Mouse (Mus musculus) stomach, postnatal 0 days (tissue): ENCODE measurements around the gene Agtrap. TPM values are rescaled to one million over a fixed set of nuclear protein-coding genes. Genes with fewer than 3 reads are reported as not detected.
"Not testable (repeated sequence)": the region's sequence is repeated elsewhere in the genome, so short reads cannot be mapped to it uniquely, and the experiment has no call there.

Source experiments
- ATAC-seq: fragments of 200-750 bp; cut with Nextera tagmentation; 2 replicates; pipeline ENCODE4 v1.8.0; 2017; ENCODE audit not compliant: low FRiP score, low TSS enrichment
- DNase-seq: peaks from one replicate; pipeline ENCODE4 v3.0.0-alpha.2; 2016; ENCODE audit warnings: low spot score
- H3K27ac ChIP-seq: fragments of 300-500 bp; sonication (generic); replicated peaks from 2 replicates; pipeline ENCODE4 v1.5.1; 2014; ENCODE audit warnings: mild to moderate bottlenecking, control low read depth
- H3K27me3 ChIP-seq: fragments of 300-500 bp; sonication (generic); 2 replicates; pipeline ENCODE4 v1.6.1; 2014; ENCODE audit warnings: low read length; ENCODE audit not compliant: control insufficient read depth, insufficient read depth
- H3K36me3 ChIP-seq: fragments of 300-500 bp; sonication (generic); 2 replicates; pipeline ENCODE4 v1.6.1; 2014; ENCODE audit warnings: low read length, mixed read lengths; ENCODE audit not compliant: control insufficient read depth, insufficient read depth
- H3K4me1 ChIP-seq: fragments of 300-500 bp; sonication (generic); replicated peaks from 2 replicates; pipeline ENCODE4 v1.6.1; 2014; ENCODE audit warnings: antibody characterized with exemption; ENCODE audit not compliant: control insufficient read depth, insufficient read depth
- H3K4me2 ChIP-seq: fragments of 300-500 bp; sonication (generic); replicated peaks from 2 replicates; pipeline ENCODE4 v1.6.1; 2014; ENCODE audit warnings: low read depth, mild to moderate bottlenecking, control low read depth, moderate library complexity
- H3K4me3 ChIP-seq: fragments of 300-500 bp; sonication (generic); 2 replicates; pipeline ENCODE4 v1.5.1; 2014; ENCODE audit warnings: low read depth, low read length, control low read depth
- H3K9ac ChIP-seq: fragments of 300-500 bp; sonication (generic); 2 replicates; pipeline ENCODE4 v1.6.1; 2014; ENCODE audit warnings: mild to moderate bottlenecking, low read length, control low read depth, mixed read lengths
- H3K9me3 ChIP-seq: fragments of 300-500 bp; sonication (generic); 2 replicates; pipeline ENCODE4 v1.6.1; 2016; ENCODE audit warnings: low read length; ENCODE audit not compliant: control insufficient read depth
- CTCF ChIP-seq: IDR thresholded peaks from 2 replicates; pipeline ENCODE4 v1.5.1; 2016; ENCODE audit warnings: antibody characterized with exemption, low read depth, mild to moderate bottlenecking, moderate library complexity
- EP300 ChIP-seq: optimal IDR thresholded peaks from 2 replicates; pipeline ENCODE3; 2016; ENCODE audit warnings: antibody characterized with exemption
- WGBS: fragments of 180-500 bp; shearing (Covaris S2); extraction: QIAGEN DNeasy Blood & Tissue Kit; methylation state at CpG from one replicate; pipeline ENCODE4 v1.1.7; 2014; 5-methylcytosine and 5-hydroxymethylcytosine counted together
- polyA plus RNA-seq: library from polyadenylated mRNA; unstranded; fragments of >200 nt; fragmentation: Nextera tagmentation; extraction: Ambion mirVana; gene quantifications from 2 replicates; pipeline ENCODE4 v1.2.1, GENCODE M21; 2015

Agtrap gene
- polyA plus RNA-seq, 1 experiment from 2014 or later = 26.9 TPM

DNA sequence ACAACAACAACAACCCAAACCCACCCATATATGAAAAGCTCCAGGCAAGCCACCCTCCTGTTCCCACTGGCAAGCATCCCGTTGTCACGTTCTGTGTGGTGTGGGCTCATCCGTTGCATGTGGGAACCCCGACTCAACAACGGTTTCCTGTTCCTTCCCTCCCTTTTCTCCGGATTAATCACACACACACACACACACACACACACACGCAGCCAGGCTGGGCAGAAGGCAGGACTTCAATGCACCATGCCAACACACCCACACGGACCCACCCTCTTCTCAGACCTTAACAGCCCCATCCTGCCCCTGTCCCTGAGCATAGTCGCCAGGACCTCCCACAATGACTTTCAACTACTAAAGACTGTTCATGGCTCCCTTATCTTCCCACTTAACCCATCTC lies 32.7 kb upstream of the Agtrap start:
- H3K27ac ChIP-seq = no peak overlapping the region
- no peaks in the 10 kb centered on the region for H3K4me1 ChIP-seq
- H3K36me3 ChIP-seq = no peaks in the 10 kb centered on the region
- no peak overlapping the region for H3K4me2 ChIP-seq
- H3K9ac ChIP-seq = no peak overlapping the region
- DNase-seq (no peak), ATAC-seq (no peak)
- no peak overlapping the region for H3K4me3 ChIP-seq
- no peaks in the 10 kb centered on the region for H3K27me3 ChIP-seq
- WGBS = 74% methylated on average over 9 of the region's 9 CpGs
- no peak for TF ChIP-seq EP300
- TF ChIP-seq CTCF = no peak
- no peaks in the 10 kb centered on the region for H3K9me3 ChIP-seq

DNA sequence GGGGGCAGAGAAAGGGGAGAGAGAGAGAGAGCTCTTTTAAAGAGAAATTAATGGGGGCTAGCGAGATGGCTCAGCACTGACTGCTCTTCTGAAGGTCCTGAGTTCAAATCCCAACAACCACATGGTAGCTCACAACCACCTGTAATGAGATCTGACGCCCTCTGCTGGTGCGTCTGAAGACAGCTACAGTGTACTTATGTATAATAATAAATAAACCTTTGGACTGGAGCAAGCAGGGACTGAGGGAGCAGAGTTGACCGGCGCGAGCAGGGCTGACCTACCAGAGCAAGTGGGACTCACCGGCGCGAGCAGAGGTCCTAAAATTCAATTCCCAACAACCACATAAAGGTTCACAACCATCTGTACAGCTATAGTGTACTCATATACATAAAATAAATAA lies 31.7 kb upstream of the Agtrap start:
- H3K4me2 ChIP-seq, H3K4me1 ChIP-seq, H3K27me3 ChIP-seq, H3K4me3 ChIP-seq, DNase-seq, H3K9ac ChIP-seq, ATAC-seq, H3K27ac ChIP-seq, H3K9me3 ChIP-seq, H3K36me3 ChIP-seq: not testable (repeated sequence)
- TF ChIP-seq CTCF = peak; percentile 38; the same call in 1 of the 2 replicates
- 73% methylated on average over 9 of the region's 9 CpGs for whole genome bisulfite sequencing

DNA sequence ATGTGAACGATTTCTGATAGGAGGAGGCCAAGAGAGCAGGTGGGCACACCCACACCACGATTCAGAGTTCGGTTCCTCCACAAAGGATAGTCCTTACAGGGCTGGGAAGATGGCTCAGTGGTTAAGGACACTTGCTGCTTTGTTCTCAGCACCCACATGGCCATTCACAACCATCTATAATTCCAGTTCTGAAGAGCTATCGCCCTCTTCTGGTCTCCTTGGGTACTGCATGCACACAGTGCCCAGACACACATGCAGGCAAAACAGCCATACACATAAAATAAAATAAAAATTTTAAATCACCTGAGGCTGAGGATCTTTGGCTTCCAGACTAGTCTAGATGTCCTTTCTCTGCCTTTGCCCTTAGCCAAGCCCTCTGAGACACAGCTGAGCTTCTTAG lies 29.6 kb upstream of the Agtrap start:
- Histone ChIP-seq H3K9ac (no peak overlapping the region), H3K4me2 (no peak overlapping the region), H3K27me3 (no peaks in the 10 kb centered on the region), H3K4me3 (no peak overlapping the region), H3K36me3 (no peaks in the 10 kb centered on the region), H3K27ac (no peak overlapping the region), H3K9me3 (no peaks in the 10 kb centered on the region), H3K4me1 (no peaks in the 10 kb centered on the region)
- TF ChIP-seq CTCF (peak; percentile 46), EP300 (no peak)
- WGBS = 72% methylated on average over 4 of the region's 4 CpGs
- DNase-seq = no peak
- ATAC-seq = no peak

DNA sequence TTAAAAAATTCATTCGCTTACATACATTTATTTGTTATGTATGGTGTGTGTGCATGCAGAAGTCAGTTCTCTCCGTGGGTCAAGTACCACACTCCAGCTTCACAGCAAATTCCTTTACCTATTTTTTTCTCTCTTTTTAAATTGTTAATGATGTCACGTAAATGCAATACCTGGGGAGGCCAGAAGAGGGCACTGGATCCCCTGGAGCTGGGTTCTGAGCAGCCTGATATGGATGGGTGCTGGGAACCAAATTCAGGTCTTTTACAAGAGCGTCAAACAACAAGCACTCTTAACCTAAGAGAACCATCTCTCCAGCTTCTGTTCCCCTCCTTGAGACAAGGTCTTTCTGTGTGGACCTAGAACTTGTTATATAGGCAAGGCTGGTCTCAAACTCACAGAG lies 28.8 kb upstream of the Agtrap start:
- H3K9me3 ChIP-seq = no peaks in the 10 kb centered on the region
- no peak overlapping the region for H3K9ac ChIP-seq
- no peak for ATAC-seq
- no peak overlapping the region for H3K27ac ChIP-seq
- no peaks in the 10 kb centered on the region for H3K4me1 ChIP-seq
- no peaks in the 10 kb centered on the region for H3K27me3 ChIP-seq
- no peak for DNase-seq
- H3K4me2 ChIP-seq = no peak overlapping the region
- TF ChIP-seq EP300 = no peak
- peak; percentile 43 for TF ChIP-seq CTCF
- WGBS = 80% methylated on average over 4 of the region's 4 CpGs
- no peaks in the 10 kb centered on the region for H3K36me3 ChIP-seq
- H3K4me3 ChIP-seq = no peak overlapping the region

DNA sequence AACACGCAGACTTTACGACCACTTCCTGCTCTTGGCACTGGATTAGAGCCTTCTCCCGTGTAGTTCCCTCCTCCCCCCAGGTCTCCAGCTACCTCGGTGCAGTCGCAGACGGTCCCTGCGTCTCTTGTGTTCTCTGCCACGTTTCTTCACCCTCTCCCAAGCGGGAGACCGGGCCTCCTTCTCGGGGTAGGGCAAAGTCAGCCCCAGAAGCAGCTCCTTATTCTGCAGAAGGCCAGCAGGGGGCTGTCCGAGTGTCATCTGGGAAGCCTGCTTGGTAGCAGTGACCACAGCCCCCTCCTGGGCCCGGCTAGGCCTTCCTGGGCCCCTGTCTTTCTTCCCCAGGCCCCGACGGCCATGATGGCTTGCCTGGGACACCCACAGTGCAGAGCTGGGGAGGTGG lies 27.6 kb upstream of the Agtrap start:
- Histone ChIP-seq H3K9ac (no peak overlapping the region), H3K4me1 (no peaks in the 10 kb centered on the region)
- no peak; the same call in 1 of the 2 replicates for ATAC-seq

DNA sequence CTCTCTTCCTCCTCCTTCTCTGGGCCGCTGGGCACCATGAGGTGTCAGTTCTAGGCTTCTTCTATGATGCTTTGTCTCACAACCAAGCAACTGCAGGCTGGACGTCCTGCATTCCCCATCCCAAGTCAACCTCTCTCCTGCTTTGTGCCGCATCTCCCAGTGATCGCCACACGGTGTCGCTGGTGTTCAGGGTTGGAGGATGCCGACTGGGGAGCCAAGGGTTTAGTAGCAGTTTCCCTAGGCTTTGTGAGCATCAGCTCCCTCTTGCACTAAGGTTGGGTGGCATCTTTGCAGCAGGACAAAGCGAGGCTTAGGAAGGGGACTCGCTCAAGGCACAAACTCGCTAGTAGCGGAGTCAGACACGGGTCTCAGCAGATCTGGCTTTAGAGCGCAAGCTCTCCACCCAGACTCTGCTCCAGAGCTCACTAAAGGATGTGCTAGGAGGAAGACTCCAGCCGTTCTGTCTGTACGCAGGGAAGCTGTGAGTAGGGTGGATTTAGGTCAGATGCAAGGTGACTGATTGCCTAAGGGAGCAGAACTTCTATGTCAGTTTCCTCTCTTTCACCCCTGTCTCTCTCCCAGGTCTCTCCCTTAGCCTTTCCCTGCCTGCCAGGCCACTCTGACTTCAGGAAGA lies 27.0 kb upstream of the Agtrap start:
- no peaks in the 10 kb centered on the region for H3K4me1 ChIP-seq
- ATAC-seq = peak; percentile 72
- no peaks in the 10 kb centered on the region for H3K27me3 ChIP-seq
- H3K27ac ChIP-seq = no peak overlapping the region
- no peak overlapping the region for H3K9ac ChIP-seq
- H3K9me3 ChIP-seq = no peaks in the 10 kb centered on the region
- WGBS = 6% methylated on average over 15 of the region's 15 CpGs
- H3K4me3 ChIP-seq = no peak overlapping the region
- peak; percentile 89 for DNase-seq
- no peak overlapping the region for H3K4me2 ChIP-seq
- no peaks in the 10 kb centered on the region for H3K36me3 ChIP-seq
- TF ChIP-seq CTCF (peak; percentile 100), EP300 (no peak)

More for the DNA sequence above, 27.6 kb upstream of the Agtrap start:
- Histone ChIP-seq H3K9me3 (no peaks in the 10 kb centered on the region), H3K27me3 (no peaks in the 10 kb centered on the region), H3K27ac (no peak overlapping the region), H3K36me3 (no peaks in the 10 kb centered on the region), H3K4me2 (no peak overlapping the region), H3K4me3 (no peak overlapping the region)
- peak; percentile 63 for DNase-seq
- 3% methylated on average over 15 of the region's 15 CpGs for WGBS
- TF ChIP-seq EP300 (no peak), CTCF (peak; percentile 66)
